Mouse (Mus musculus) frontal cortex, adult (tissue): ENCODE measurements around the gene Rasl10a.
"Not testable (repeated sequence)": the region's sequence is repeated elsewhere in the genome, so short reads cannot be mapped to it uniquely, and the experiment has no call there.

Experiments
- ATAC-seq: cut with Nextera tagmentation; 2 replicates; pipeline ENCODE4 v1.9.2; 2017; ENCODE audit warnings: mild to moderate bottlenecking, moderate library complexity, mixed read lengths; ENCODE audit not compliant: low TSS enrichment

The Rasl10a gene

DNA sequence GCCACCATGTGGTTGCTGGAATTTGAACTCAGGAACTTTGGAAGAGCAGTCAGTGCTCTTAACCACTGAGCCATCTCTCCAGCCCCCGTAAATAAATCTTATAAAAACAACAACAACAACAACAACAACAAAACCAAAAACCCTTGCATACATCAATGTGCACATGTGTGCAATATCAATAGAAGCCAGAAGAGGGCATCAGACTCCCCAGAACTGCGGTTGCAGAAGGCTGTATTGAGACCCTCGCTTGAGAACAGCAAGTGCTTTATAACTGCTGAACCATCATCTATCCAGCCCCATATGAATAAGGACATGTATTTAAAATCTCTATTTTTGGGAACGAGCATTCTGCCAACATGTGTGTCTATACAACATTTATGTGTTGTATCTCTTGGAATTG, 17.0 kb downstream of the Rasl10a start:
- ATAC-seq, result no peak

DNA sequence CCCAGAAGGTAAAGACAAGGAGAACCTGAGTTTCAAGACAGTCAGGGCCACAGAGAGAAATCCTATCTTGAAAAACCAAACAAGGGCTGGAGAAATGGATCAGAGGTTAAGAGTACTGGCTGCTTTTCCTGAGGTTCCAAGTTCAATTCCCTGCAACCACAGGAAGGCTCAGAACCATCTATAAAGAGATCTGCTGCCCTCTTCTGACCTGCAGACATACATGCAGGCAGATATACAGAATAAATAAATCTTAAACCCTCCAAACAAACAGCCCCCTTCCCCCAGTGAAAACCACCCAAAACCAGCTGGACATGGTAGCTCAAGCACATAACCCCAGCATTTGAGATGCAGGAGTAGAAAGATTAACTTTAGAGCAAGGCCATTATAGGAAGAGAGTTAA, 17.8 kb downstream of the Rasl10a start:
- no peak for ATAC-seq

DNA sequence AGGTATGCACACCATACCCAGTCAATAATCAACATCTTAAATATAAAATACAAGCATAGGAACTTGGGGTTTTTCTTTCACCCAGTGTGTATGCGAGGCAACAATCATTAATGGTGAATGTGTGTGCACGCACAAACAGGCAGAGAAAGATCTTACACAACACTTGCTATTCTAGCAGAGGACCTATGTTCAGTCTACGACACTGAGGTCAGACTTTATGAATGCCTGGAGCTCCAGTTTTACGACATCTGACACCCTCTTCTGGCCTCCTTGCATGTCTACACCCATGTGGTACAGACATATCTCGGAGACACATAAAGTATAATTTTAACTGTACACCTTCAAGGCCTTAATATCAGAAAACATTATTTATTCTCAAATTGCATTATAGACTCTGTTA, 18.9 kb downstream of the Rasl10a start:
- not testable (repeated sequence) for ATAC-seq

DNA sequence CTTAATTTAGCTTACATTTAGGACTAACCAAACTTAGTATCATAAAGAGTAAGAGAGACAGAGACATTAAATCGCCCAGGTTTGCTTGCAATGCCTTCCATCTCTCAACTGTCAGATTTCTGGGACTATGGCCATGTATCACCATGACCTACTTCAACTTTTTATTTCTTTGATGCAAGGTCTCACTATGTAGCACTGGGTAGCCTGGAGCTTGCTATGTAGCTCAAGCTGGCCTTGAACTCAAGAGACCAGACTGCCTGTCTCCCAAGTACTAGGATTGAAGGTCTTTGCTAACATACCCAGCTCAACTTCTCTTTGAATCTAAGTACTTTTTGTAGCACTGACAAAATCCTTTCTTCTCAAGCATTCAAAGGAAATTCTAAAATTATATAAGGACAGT, 31.2 kb downstream of the Rasl10a start:
- no peak for ATAC-seq

DNA sequence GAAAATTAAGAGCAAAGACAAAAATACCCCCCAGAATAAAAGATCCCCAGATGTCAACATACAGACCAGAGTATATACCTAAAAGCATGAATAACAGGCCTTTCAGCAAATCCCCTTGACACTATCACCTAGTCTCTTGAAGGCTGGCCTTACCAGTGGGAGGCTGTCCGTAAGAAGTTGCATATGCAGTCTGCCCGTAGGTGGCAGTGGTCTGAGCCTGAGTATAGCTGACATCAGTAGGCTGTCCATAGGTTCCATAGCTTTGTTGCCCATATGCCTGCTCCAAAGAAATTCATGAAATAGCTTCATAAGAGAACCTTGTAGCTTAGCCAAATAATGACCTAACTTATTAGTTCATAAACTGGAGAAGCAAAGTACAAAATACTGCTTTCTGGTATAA, 33.8 kb downstream of the Rasl10a start:
- ATAC-seq, result no peak

DNA sequence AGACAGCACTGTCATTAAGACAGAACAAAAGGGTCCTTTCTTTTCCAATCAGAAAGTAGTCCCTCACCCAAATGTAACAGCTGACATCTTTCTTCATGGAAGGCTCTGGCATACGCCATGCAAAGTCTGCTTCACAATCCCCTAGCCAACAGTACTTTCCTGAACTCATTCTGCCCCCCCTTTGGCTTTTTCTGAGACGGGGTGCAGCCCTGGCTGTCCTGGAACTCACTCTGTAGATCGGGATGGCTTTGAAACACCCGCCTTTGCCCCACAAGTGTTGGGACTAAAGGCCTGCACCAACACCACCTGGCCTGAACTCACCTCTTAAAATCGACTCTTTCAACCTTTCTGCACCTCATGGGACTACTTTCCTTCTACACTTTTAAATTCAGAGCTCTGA, 37.9 kb downstream of the Rasl10a start:
- ATAC-seq, result no peak

DNA sequence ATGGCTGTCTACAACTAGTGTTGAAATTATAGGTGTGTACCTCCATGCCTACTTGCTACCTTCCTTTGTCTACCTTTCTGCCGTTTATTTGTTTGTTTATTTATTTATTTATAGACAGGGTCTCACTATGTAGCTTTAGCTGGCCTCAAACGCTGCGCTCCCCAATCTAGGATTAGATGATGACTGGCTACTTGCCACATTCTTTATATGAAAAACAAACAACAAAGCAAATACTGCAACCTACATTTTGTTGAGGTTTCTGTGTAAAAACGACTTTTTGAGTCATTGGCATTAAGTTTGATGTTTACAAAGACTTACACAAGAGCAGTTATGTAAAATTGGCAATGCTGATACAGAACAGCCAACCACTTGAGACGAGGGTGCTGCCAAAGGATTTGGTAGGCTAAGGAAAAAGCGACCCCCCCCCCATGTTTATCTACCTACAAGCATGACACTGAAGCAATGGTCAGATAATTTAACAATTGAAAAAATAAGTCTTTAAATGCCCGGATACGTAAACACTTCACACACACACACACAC, 38.6 kb downstream of the Rasl10a start:
- no peak for ATAC-seq

DNA sequence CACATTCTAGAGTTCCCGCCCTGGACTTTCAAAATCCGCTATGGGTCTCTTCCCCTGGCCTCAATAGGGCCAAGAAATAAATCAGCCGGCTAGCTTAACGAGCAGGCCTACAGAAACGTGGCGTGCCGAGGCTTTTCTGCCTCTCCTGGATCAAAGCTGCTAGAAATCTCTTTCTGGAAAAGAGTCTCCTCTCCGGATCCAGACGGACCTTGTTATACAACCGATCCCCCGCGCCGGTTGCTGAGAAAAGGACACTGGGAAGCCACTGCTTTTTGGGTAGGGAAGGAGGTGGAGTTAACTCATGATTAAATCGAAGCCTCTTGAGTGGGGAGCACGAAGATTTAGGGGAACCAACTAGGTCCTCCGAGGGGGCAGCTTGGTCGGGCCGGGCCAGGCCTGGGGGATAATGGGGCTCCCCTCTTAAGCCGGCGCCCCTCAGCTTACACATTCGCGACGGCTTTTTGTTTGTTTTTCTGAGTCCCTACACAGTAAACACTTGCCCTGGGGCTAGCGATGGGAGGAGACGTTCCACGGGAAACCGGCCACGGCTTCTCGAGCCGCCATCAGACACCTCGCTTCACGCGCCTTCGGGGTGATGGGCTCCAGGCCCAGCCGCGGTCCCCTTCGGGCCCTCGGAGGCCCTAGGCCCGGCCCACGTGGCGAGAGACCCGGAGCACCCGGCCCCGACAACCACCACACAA, 40.3 kb downstream of the Rasl10a start:
- ATAC-seq, result peak; percentile 46

DNA sequence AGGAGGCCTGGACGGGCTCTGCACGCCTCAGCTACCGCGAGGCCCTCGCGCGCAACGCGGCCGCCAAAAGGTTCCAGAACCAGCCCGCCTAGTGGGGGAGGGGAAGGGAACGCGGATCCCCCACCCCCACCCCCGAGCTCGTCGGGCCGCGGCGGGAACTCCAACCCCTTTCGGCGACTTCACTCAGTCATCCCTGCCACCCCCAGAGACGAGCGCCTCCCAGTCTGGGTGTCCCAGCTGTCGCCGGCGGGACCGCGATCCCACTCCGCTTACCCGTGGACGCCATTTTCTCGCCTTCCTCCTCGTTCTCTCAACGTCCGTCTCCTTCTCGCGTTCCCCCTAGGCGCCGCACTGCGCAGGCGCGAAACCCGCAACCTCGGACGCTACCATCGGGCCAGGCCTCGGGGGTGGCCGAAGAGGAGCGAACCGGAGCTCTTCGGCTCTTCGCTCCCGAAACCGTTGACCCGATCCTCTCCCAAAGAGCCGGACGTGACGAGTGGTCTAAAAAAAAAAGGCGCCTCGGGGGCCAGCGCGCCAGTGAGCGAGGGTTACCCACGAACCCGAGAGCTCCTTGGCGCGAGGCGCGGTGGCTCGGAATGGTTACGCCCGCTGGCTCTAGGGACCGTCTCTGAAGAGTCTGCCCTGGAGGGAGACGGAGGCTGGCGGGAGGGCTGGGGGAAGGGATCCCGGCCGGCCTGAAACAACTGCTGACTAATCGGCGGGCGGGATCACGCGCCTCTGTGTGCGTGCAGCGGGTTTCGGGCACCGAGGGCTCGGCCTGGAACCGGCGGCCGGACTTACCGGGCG, 41.0 kb downstream of the Rasl10a start, which contains the start of the genes Rhbdd3 and Ewsr1:
TSS of gene Rhbdd3 (plus strand) at position 191 of the 807 bp plus-strand sequence.
TSS of gene Ewsr1 (minus strand) at position 531 of the 807 bp plus-strand sequence.
- peak; percentile 84 for ATAC-seq

DNA sequence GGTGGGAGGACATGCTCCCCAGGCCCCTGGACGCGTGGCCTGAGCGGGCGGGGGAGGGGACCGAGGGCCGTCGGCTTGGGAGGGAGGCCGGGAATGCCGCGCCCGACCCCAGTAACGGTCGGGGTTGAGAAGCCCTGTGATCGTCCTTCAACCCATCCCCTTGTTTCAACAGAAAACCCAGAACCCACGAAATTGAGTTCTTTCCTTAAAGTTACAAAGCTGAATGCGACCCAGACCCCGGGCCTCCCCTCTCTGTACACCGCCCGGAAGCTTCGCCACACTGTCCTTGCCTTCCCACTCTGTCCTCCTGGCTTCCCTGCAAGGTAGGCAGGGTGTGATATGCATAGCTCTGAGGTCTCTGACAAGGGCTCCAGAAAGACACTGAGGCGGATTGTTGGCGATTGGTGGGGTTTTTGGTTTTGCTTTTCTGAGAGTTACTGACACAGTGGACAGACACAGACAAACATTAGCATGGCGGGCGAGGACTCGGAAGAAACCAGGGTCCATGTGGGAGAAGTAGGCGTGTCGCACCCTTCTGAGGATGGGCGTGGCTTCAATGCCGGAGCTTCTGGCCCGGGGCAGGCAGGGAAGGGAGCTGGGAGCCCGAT, 41.8 kb downstream of the Rasl10a start:
- peak; percentile 53 for ATAC-seq

DNA sequence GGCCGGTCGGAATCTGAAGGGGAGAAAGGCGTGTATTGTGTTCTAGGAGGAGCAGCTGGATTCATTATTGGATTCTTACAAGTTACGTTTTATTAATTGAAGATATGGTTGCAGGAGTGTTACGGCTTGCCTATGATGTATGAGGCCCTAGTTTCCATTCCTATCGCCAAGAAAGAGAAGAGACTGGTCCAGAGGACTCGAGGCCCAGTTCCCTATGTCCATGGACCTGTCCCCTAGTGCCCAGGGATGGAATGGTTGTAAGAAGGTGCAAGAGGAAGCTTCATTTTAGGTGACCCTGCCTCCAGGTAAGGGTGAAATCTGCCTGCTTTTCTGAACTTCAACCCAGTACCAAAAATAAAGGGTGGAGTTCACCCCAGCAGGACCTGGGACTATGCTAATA, 42.4 kb downstream of the Rasl10a start:
- no peak for ATAC-seq

DNA sequence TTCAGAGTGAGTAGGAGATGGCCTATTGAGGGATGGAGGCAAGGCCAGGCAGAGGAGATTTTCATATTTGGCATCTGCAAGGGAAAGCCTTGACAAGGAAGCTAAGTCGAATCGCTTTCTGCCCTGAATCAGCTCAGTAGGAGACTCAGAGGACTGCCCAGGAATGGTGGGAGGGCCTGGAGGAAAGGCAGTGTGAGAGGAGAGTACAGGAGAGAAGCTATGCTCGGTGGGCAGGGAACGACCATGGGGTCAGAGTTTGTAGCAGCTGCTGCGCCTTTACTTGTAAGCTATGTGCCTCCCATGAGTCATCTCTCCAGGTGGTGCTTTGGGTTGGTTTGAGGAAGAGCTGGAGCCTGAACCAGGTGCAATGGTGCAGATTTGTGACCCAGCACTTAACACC, 42.9 kb downstream of the Rasl10a start:
- ATAC-seq, result no peak

DNA sequence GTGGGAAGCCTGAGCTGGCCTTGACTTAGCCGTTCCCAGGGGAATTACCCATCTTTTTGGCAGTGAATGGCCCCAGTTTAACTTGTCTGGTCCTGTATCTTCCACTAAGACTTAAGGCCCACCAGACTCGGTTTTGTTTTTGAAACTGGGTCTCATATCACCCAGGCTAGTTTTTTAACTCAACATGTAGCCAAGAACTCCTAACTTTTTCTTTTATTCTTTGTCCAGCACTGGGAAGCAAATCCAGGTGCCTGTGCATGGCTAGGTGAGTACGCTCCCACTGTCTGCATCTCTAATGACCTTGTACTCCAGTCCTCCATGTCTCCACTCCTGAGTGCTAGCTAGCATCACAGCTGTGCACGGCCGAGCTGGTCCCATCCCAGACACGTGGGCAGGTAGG, 43.7 kb downstream of the Rasl10a start:
- no peak for ATAC-seq

DNA sequence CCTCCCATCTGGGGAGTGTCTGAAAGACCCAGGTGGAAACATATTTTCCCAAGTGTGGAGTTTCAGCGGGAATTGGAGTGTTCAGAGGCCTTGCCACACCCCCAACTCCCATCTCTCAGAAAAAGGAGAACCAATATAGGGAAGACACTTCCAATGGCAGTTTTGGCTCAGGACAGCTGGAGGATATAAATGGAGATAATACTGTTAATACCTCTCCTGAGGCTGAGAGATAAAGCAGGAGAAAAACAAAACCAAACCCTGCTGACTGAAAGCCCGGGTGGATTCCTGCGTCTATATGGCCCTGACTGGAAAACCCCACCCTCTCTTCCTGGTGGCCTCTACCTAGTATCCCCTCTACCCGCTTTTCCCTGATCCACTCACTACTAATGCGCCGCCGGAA, 44.5 kb downstream of the Rasl10a start:
- no peak for ATAC-seq

DNA sequence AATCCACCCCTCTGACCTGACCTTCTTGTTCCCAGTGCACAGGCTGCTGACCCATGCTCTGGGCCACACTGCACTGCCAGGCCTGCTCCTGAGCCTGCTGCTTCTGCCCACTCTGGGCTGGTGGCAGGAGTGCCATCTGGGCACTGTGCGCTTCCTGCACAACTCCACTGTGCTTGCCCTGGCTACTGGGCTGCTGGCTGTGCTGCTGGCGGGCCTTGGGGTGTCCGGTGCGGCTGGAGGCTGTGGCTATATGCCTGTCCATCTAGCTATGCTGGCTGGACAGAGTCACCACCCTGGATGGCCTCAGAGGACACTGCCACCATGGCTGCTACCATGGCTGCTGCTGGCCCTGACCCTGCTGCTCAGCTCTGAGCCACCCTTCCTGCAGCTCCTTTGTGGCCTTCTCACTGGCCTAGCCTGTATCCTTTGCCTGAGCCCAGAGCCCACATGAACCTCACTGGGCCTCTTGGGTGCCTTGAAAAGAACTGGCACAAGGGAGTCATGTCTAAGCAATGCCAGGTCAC, 46.1 kb downstream of the Rasl10a start:
- no peak for ATAC-seq

DNA sequence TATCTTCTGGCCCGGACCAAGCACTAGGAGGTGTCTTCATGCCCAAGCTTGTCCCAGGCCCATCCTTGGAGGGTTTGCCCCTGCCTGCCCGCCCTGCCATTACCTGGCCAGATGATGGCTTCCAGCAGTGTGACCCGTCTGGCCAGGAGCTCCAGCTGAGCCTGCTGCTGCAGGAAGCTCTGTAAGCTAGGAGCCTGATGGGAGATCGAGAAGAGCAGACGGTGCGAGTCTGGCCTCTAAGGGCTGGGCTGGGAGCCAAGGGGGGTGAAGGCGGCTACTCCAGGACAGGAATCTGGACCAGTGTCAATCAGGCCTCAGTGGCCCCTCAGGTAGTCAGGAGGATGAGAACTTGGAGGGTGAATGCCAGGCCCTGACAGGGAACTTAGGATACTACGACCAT, 51.5 kb downstream of the Rasl10a start:
- ATAC-seq, result no peak
